Mouse (Mus musculus) layer of hippocampus, adult 2 months (tissue): ENCODE data around the gene Hhatl. TPM values are rescaled to one million over a fixed set of nuclear protein-coding genes. Genes with fewer than 3 reads are reported as not detected.

ENCODE experiments used
- DNase-seq, 2 experiments: peaks; one replicate each; pipeline ENCODE4 v3.0.0; 2022; ENCODE audit warnings: low spot score in 2 of 2
- H3K27ac ChIP-seq: fragments of 200-600 bp; 2 replicates; pipeline ENCODE4 v1.8.1; 2022
- H3K4me3 ChIP-seq: fragments of 200-600 bp; 2 replicates; pipeline ENCODE4 v1.8.1; 2022; ENCODE audit warnings: mild to moderate bottlenecking
- CTCF ChIP-seq: fragments of 200-600 bp; conservative IDR thresholded peaks from 2 replicates; pipeline ENCODE4 v1.8.1; 2022; ENCODE audit warnings: antibody characterized with exemption, mild to moderate bottlenecking, moderate library complexity
- total RNA-seq, 2 experiments: library from RNA; stranded (reverse); gene quantifications; 2 replicates each; pipeline ENCODE4 v1.2.3; 2021

Hhatl gene
- total RNA-seq, 2 experiments from 2014 or later: 15.6 to 19.9 TPM

GRCm38 (mm10) chr9:121740490-121740889 is 51.8 kb downstream of the Hhatl start:
- TF ChIP-seq CTCF: no peak
- DNase-seq: no peak
- H3K4me3 ChIP-seq: no peak overlapping the region
- no peak overlapping the region for H3K27ac ChIP-seq

Other genes starting within 250 kb of the Hhatl start
- 1 to 10 TPM in 1 of 2 experiments, under 1 TPM in 1; 0.76 to 1.5 TPM for gene Lyzl4, start 150.4 kb downstream of the Hhatl start, total RNA-seq
- 10 to 100 TPM; 18.7 to 21.2 TPM for gene Vipr1, start 149.8 kb downstream of the Hhatl start, total RNA-seq
- 10 to 100 TPM; 27.5 to 32.8 TPM for gene Sec22c, start 87.0 kb downstream of the Hhatl start, total RNA-seq
- gene Ss18l2, start 82.2 kb downstream of the Hhatl start, total RNA-seq: 10 to 100 TPM; 71.8 to 78.8 TPM
- gene Nktr, start 73.3 kb downstream of the Hhatl start, total RNA-seq: 100 to 1,000 TPM; 104 to 127 TPM
- gene Zfp651, start 33.2 kb downstream of the Hhatl start, total RNA-seq: 100 to 1,000 TPM; 101 to 102 TPM
- 1 to 10 TPM; 3.3 to 4.6 TPM for gene Klhl40, start 14.9 kb downstream of the Hhatl start, total RNA-seq
- 10 to 100 TPM in 1 of 2 experiments, 1 to 10 TPM in 1; 7.8 to 10.0 TPM for gene Ccdc13, start 47.0 kb upstream of the Hhatl start, total RNA-seq
- 10 to 100 TPM; 84.4 to 88.4 TPM for gene Higd1a, start 65.9 kb upstream of the Hhatl start, total RNA-seq
- gene Ackr2, start 105.8 kb upstream of the Hhatl start, total RNA-seq: 1 to 10 TPM; 1.7 to 2.3 TPM
- not detected for gene Cyp8b1, start 123.8 kb upstream of the Hhatl start, total RNA-seq
- 1 to 10 TPM; 6.7 to 9.1 TPM for gene Fam198a, start 158.5 kb upstream of the Hhatl start, total RNA-seq
- gene Pomgnt2, start 204.6 kb upstream of the Hhatl start, total RNA-seq: 10 to 100 TPM; 41.4 to 41.7 TPM